Mouse (Mus musculus): ENCODE measurements around the gene Tacc3.

Tacc3 gene

DNA sequence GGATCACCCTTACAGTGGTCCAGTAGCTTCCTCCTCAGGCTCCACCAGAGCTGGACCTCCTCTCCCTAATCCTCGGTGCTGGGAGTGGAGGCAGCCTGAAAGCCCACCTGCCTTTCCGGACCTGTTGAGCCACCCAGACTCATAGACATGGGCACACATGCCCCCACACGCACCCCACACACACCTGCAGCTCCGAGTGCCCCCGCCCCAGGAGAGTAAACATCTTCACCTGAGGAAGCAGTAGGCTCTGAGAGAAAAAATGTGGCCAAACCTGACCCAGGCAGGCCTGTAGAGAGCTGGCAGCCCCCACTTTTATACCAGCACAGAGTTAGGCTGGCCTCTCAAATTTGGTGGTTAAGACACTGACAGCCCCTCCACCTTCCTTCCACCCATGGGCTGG, 38.5 kb downstream of the Tacc3 start:
- DNase-seq, result no peak

DNA sequence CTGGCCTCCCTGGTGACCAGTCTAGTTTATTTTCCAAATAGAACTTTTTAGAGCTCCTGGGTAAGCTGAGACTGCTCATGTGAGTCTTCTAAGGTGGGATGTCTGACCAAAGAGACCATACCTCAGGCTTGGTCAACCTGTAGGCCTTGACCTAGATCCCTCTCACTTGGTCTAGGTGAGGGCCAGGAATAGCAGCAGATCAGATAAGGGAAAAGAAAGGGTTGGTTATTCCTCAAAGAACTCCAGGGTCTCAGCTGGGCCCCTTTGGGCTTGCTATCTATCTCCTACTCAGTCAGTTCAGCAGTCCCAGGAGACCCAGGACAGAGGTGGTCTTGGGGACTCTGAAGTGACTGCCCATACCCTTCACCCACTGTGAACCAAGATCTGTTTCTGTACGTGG, 39.6 kb downstream of the Tacc3 start:
- DNase-seq, result no peak

DNA sequence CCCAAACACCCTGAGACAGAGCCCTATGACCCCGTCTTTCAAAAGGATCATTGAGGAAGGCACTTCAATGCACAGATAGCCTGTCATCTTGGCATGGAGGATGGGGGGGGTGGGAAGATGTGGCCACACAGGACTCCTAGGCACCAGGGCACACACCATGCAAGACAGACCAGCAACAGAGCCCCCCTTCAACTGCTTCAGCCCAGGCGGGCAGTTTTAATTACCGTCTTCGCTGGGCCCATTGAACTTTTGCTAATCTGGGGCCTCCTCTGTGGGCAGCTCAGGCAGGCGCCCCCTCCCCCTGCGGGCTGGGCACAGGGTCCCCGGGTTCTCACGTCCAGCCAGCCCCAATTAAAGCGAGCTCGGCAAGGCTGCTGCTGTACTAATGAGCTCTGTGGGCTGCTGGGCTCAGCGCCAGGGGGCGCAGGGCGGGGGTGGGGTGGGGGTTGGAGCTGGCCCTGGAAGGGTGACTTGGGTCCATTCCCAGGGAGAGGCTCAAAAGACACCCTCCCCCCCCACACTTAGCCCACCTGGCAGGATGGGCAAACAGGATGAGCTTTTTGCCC, 40.1 kb downstream of the Tacc3 start:
- no peak for DNase-seq

DNA sequence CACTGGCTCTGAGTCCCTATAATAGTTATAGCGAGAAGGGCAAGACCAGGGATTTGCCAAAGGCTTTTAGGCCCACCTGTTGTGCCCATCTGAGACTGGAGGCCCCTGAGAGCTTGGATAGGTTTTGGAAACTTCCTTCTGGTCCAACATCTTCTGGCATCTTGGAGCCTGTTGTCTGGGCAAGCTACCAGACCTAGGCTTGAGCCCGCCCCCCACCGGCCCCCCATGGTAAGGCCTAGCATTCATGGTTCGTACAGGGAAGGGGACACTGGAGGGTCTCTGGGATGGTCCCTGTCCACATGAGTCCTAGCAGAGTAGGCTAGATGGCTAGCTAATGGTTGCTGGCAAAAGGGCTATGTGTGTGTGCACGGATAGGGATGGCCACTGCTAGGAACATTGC, 40.7 kb downstream of the Tacc3 start:
- no peak for DNase-seq

DNA sequence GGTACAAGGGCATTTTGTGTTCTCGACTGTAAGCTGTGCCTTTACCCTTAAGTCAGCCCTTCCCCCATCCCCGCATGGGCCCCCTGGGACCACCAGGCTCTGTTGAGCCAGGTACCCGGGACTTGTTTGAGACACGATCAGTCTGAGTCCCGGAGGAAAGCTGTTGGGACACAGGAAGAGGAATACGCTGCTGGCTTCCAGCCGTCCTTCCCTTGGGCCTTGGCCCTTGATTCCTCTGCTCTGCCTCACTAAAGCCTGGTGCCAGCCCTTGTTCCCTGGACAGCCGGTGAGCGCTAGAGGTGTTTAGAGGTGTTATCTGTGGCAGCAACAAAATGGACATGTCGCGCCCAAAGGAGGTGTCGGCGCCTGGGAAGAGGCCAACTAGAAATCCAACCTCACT, 42.1 kb downstream of the Tacc3 start:
- DNase-seq, result no peak

DNA sequence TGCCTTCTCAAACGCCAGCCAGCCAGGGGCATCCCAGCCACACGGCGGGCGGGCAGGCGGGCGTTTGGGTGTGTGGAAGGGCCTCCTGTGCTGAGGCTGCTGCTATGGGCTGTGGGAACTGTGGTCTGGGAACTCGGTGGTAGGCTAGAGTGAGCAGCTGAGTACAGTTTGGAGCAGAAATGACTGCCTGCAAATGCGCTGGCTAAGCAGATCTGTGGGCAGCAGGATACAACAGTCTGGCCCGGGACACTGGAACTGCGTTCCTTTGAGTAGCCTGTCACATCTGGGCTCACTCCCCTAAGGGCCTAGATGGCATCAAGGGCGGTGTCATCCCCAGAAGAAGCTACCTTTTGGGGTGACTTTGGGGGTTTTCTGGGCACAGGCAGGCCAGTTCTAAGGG, 43.9 kb downstream of the Tacc3 start:
- no peak for DNase-seq

DNA sequence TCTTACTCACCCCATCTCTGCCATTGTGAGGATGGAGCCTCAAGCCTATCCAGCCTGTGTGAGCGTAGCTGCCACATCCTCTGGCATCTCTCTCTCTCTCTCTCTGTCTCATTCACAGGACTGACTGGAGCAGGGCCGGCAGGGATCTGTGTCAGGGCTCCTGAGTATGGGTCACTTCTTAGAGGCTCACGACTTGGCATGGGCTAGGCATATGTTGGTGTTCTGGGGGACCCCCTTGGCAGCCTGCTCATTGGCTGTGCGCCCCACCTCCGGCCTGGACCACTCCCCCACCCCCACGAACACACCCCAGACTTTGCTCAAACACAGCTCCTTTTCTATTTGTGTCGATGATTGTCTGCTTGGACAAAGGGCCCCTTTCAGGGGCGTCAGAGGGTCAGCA, 46.1 kb downstream of the Tacc3 start:
- DNase-seq, result no peak

DNA sequence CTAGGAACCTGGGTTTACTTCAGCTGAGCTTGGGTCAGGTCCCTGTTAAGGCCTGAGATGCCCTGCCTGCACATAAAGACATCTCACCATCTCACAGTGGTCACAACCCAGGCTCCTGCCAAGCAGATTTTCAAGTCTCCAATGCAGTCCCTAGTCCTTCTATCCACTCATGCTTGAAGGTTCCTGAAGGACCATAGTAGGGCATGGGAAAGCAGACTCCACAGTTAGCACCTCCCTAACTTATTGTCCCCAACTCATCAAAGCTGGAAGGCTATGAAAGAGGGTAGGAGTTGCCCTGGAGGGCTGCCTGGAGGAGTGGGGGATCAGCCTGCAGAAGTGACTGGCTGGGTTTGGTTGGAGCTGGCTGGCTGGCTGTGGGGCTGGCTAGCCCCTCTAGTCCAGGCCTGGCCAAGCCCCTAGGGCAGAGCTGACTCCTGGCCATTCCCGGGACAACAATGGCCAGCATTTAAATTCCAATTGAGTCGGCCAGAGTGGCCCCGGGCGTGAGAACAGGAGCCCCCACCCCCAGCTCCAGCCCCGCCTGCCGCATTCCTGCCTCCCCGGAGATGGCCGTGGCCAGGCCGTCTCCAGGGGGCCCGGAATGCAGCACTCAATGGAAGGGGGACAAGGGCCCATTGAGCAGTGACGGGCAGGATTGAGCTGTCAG, 47.1 kb downstream of the Tacc3 start:
- DNase-seq, result peak in 1 of 2 experiments; percentile 42

DNA sequence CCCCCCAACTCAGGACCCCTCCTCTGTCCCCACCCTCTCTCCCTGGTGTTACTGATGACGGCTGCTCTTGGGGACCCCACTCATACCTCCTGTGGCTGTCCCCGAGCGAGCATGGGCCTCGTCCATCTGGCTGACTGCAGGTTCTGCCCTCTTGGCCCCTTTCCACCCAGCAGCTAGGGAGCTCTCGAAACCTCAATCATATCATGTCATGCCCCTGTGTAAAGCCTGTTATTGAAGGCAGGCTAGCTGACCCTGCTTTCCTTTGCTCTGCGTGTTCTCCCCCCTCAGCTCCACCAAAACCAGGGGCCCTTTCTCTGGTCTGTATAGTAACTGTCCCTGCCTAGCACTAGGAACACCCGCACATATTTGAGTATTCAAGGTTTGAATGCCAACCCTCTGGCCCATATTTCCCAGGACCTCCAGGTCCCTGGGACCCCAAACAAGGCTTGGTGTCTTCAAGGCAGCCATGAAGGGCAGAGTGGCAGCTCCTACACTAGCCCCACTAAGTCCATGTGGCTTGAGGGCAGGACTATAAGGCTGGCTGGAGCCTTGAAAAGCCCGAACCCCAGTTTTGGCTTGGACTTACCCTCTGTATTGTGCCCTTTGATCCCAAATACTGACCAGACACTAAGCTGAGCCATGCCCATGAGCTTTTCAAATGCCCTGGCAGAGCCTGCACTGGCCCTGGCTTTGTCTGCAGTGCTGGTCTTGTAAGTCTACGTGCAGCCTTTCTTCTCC, 47.9 kb downstream of the Tacc3 start:
- peak in 1 of 2 experiments; percentile 49 for DNase-seq

DNA sequence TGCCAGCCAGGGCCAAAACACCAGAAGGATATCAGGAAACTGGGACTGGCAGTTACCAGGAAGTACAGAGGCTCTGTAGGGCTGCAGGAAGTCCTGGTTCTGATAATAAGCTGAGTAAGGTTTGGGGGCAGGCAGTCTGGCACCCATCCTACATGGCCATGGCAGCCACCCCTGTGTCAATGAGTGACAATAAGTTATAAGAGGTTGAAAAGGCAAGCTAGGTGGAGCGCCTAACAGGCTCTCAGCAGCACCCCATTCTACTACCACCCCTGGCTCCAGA, 48.4 kb downstream of the Tacc3 start:
- no peak for DNase-seq

DNA sequence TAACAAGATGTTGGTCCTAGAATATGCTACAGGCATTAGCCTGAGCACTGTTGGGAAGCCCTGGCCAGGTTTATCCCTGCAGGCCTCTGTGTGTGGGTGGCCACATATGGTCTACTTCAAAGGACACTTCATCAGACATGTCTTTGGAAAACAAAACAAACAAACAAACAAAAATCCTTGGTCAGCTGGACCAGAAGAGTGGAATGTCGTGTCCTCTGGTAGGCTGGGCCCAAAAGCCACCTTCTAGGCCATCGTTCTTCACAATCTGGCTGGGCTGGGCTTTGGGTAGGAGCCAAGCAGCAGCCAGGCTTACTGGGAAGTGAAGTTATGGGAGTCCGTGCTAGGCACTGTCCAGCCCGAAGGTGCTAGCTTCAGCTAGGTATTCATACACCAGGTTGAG, 49.2 kb downstream of the Tacc3 start:
- DNase-seq, result no peak

DNA sequence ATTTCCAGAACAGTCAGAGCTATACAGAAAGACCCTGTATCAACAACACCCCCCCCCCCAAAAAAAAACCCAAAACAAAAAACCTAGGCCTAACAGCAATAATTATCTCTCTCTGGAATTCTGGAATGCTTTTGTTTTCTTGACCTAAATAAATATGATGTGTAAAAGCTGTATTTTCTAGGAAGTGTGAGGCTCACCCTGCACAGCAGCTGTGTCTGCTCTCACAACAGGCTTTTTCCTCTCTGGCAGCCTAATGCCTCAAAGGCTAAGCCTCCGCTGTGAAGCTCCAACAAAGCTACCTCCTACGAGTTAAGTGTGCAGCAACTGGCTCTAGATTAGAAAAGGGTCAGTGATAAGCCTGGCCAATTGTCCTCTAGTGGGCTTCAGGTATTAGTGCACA, 51.1 kb downstream of the Tacc3 start:
- no peak for DNase-seq

DNA sequence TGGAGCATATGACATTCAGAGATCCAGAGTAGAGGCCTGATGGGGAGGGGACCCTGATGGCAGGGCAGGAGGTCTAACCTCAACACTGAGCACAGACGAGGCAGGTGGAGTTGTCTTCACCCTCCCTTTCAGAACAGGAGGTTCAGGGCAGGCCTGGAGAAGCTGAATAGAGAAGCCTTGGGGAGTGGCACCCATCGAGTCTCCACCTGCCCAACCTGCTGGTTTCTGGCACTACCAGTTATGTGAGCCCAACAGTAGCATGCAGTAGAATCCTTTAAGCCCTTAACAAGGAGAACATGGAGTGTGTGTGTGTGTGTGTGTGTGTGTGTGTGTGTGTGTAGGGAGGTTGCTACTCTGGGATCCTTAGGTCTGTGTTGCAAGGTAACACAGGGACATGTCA, 54.6 kb downstream of the Tacc3 start:
- DNase-seq, result no peak

DNA sequence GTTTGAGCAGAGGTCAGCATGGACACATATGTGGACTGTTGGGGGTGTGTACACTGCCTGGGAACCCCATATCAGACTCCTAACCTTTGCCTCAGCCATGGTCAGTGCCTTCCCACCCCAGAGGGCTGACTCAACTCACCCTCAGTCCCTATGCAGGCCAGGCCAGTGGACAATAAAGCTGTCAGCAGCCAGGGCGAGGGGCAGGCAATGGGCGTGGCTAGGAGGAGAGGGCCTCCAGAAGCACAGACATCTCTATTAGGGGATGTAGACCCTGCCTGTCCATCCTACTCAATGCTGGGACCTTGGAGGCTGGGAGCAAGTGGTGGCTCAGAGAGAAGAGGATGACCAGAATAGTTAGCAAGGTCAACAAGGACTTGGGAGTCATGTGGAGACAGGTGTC, 57.3 kb downstream of the Tacc3 start:
- no peak for DNase-seq

DNA sequence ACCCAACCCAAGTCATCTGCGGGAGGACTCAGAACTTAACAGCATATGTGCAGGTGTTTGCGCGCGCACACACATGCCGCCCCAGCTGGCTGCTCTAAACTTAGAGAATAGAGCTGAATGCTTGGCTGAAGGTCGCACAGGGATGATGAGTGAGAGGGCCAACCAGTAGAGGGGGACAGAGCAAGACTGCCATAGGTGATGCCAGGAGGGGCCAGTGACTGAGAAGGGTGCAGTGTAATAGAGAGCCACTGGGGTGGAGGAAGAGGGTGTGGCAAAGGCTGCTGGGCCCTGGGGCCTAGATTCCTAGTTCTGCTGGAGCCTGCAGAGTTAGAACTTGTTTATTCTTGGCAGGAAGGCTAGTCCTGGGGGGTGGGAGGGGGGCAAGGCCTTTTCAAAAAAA, 58.5 kb downstream of the Tacc3 start:
- no peak for DNase-seq

DNA sequence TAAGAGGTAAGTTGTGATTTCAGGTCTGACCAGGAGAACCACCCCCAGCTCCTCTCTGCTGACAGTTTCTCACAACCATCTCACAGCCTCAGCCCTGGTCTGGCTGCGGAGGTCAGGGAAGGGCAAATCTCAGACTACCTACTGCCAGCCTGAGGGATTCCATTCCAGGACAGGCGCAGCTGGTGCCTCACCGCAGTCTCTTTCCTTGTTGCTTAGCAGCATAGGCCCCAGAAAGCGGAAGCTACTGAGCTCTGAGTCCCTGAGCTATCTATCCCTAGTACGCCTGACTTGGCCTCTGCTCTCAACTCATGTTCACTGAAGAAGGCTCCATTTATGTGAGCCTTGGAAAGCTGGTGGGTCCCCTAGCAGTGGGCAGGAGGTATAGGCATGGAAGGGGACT, 60.5 kb downstream of the Tacc3 start:
- DNase-seq, result no peak

DNA sequence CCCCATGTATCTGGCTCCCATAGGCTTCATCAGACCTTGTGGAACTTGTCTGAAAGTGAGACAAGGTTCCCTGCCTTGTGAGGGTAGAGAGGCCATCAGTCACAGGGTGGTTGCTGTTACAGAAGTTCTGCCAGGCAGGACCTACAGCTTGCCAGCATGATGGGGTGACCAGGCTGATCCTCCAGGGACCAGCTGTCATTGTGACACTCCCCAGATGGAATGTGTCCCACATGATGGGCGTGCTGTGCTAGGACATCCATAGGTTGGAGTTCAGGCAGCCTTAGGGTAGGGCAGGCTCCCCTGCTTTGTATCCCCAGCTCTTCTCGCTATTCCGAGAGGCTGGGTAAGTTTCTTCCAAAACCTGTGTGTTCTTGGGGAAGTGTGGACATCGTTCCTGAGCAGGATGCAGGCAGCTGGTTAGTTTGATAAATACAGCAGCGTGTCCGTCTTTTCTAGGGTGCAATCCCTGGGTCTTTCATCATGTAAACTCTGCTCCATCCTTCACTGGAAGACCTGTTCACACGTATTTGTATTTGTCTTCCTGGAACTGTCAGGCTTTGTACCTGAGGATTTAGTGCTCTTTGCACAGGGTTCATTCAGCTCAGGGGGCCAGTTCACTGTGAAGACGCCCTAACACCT, 63.0 kb downstream of the Tacc3 start:
- no peak for DNase-seq

DNA sequence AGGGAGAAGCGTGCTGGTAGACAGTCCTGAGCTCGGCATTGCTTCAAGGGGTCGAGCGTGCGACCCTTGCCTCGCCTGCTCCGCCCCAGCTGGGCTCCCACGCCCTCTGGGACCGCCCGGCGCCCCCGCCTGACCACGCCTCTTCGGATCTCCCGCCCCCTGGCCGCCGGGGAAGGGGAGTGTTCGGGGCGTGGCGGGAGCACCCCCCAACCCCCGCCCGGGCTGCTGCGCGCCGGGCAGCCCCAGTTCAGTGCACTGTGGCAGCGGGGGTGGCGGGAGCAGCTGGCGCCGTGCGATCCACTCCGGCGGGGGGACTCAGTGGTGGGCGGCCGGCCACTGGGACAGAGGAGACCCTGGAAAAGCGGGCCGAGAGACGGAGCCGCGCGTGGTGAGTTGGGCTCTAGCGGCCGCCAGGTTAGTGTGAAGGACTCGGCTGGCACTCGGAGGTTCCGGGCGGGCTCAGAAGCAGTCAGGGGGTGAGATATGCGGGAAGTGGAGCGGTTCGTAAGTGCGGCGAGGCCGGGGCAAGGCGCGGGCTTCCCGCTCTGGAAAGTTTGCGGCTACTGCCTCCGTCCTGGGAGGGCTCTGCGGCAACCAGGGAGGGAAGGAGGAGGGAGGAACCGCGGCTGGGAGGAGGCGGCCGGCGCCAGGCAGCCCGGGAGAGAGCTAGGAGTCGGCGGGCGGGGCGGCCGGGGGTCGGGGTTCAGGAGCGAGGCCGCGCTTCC, 63.8 kb downstream of the Tacc3 start, which contains the start of gene Fgfr3:
Gene Fgfr3, plus strand, starts transcription at position 134 of the 725 bp plus-strand sequence.
- peak; percentile 34 to 49 for DNase-seq

DNA sequence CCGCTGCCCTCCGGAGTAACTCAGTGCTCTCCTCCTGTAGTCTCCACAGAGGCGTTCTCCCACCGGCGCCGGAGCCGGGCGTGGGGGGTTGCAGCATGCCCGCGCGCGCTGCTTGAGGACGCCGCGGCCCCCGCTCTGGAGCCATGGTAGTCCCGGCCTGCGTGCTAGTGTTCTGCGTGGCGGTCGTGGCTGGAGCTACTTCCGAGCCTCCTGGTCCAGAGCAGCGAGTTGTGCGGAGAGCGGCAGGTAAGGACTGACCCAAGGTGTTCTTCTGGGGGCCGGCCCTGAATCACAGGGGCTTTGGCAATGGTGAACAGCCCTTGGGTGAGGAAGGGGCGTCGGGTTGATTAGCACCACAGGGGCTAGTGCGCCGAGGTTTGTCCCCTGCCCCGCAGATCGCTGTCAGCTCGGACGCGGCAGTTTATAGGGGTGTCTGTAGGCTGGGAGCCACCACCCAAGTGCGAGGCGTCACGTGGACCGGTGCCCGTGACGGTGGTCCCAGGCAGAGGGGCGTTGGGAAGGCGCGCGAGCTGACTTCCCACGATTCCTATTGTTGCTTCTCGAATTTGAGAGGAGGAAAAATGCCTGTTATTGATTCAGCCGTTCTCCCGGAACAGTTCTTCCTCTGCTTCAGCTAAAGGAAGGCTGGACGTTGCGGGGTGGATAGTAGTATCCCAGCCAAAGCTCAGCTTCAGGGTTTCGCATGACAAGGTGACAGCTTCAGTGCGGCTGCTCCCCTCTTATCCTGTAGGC, 64.5 kb downstream of the Tacc3 start:
- no peak for DNase-seq

DNA sequence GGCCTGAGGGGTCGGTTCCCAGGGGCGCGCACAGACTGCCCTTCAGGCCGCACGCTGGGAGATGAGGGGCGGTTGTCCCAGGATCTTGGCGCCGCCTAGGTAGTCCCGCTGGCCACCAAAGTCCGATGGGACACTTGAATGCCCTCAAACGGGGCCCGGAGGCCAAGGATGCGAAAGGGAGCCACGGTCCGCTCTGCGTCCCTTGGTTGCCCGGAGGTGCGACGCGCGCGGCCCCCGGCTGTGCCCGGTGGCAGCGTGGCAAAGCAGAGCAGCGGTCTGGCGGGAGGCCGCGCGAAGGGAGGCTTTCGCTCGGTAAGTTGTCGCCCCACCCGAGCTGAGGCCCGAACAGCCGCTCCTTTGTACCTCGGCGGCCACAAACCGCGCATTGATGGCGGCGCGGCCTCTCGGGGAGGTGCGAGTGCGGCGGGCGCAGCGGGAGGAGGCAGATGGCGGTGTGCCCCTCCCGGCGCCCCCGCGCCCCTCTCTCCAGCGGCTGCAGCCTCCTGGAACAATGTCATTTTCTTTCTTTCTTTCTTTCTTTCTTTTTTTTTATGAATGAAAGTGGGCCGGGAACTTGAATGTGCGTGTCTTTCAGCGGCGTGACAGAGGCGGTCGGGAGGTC, 65.2 kb downstream of the Tacc3 start:
- DNase-seq, result peak in 1 of 2 experiments; percentile 31

DNA sequence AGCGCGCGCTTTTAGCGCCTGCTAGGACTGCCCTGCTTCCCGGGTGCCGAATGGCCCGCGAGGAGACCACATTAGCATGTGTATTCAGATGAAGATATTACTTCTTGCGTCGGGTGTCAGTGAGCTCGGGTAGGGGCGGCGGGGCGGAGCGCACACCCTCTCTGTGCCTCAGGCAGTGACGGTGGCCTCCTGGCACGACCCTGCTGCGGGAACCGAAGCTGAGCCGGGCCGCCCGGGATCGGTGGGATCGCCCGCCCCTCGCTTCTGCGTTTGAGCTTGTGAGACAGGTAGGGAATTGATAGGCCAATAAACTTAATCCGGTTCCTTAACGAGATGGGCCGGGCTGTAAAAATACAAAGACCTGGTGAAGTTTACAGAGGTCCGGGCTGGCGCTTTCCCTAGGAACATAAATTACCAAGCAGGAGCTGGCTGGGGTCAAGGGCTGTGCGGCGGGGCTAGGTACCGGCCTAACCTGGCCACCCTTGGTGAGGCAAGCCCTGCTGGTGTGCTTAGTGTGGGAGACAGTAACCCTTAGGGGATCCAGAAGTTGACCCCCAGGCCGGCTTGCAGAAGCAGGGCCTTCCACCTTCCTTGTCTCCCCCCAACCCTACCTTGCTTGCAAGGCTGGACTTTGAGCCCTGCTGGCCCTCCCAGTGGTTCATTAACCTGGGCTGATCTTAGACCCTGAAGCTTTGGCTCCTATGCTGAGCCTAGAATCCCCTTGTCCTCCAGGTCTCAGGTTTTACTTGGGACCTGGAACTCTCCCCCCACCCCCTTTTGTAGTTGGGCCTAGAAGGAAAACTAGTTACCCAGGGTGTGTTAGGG, 65.9 kb downstream of the Tacc3 start:
- DNase-seq, result no peak

Measured in cerebellum, postnatal 25 days (tissue).